Mouse (Mus musculus): ENCODE measurements around the gene Ttll6.

Gene Ttll6

DNA sequence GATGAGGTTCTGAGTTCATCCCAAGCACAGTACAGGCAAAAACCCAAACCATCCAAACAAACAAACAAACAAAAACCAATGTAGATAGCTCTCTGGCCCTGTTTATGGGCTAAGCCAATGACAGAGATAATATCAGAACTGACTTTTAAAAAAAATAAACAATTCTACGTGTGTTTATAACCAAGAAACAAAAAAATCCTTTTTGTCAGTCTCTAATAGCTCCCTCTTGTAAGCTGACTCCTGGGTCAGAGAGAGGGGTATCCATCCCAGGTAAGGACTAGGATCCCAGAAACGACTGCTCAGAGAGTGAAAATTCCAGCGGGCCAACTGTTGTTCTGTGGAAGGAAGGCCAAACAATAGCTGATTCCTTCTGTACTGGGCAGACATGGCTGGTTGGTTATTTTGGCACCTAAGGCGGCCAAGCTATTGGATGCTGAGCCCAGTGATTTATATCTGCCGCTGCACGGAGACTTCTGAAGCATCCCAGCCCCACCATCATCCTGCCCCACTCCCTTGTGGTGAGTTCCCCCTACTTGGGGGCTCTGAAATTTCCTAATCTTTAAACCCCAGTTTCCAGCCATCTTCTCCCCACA is 45.4 kb downstream of the Ttll6 start:
- no peak overlapping the region for H3K4me3 ChIP-seq (replicated peaks; ENCODE audit: low read length)
- peaks cover 3% of the 10 kb centered on the region for H3K9me3 ChIP-seq (ENCODE audit: low read length)
- TF ChIP-seq POU5F1 (IDR thresholded peaks at IDR 0.05; ENCODE audit: borderline replicate concordance, low read length) (no peak), NANOG (IDR thresholded peaks at IDR 0.05; ENCODE audit: borderline replicate concordance, low read length) (no peak), CTCF (conservative IDR thresholded peaks at IDR 0.05; ENCODE audit: low read length) (no peak)
- H3K27me3 ChIP-seq (ENCODE audit: insufficient read depth, low read length) = peaks cover 97% of the 10 kb centered on the region
- H3K4me1 ChIP-seq (replicated peaks; ENCODE audit: low read depth, low read length) = peaks cover 29% of the 10 kb centered on the region
- no peaks in the 10 kb centered on the region for H3K36me3 ChIP-seq (ENCODE audit: insufficient read depth, low read length)

DNA sequence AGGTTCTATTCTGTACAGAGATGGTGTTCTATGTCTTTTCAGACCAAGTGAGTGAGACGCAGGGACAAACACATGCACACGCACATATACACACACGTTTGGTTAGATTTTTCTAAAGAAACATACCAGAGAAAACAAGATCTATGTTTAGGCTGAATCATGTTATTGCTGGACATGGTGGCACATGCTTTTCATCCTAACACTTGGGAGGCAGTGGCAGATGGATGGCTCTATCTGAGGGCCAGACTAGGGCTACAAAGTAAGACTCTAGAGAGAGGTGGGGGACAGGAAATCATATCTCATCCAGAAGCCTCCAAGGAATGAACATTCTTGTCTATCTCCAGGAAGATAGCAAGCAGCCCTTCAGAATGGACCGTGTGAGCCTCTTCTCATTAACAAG is 47.5 kb downstream of the Ttll6 start:
- no peaks in the 10 kb centered on the region for H3K9me3 ChIP-seq (ENCODE audit: low read length)
- no peak for TF ChIP-seq NANOG (IDR thresholded peaks at IDR 0.05; ENCODE audit: borderline replicate concordance, low read length)
- TF ChIP-seq POU5F1 (IDR thresholded peaks at IDR 0.05; ENCODE audit: borderline replicate concordance, low read length) = no peak
- TF ChIP-seq CTCF (conservative IDR thresholded peaks at IDR 0.05; ENCODE audit: low read length) = no peak
- H3K4me1 ChIP-seq (replicated peaks; ENCODE audit: low read depth, low read length) = peaks cover 21% of the 10 kb centered on the region
- no peak overlapping the region for H3K4me3 ChIP-seq (replicated peaks; ENCODE audit: low read length)
- peaks cover 93% of the 10 kb centered on the region for H3K27me3 ChIP-seq (ENCODE audit: insufficient read depth, low read length)
- H3K36me3 ChIP-seq (ENCODE audit: insufficient read depth, low read length) = no peaks in the 10 kb centered on the region

DNA sequence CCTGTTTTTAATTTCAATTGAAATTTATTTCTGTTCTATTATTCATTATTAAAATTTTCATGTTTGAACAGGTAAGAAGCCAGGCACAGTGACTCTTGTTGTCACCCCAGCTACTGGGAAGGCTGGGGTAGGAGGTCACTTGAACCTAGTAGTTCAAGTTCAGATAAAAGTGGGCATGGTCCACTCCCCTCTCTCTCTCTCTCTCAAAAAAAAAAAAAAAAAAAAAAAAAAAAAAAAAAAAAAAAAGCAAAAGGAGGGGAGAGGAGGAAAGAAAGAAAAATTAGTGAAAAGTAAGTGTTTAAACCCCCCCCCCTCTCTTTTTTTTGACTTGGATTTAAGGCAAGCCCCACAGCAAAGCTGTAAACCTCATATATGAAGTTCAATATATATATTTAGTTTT is 50.6 kb downstream of the Ttll6 start:
- Histone ChIP-seq H3K27me3 (ENCODE audit: insufficient read depth, low read length) (peaks cover 94% of the 10 kb centered on the region), H3K4me3 (replicated peaks; ENCODE audit: low read length) (no peak overlapping the region), H3K4me1 (replicated peaks; ENCODE audit: low read depth, low read length) (peaks cover 15% of the 10 kb centered on the region), H3K36me3 (ENCODE audit: insufficient read depth, low read length) (no peaks in the 10 kb centered on the region), H3K9me3 (ENCODE audit: low read length) (0 out of 2 replicates have a peak, but pooled peaks cover 6% of the 10 kb centered on the region)
- TF ChIP-seq NANOG (IDR thresholded peaks at IDR 0.05; ENCODE audit: borderline replicate concordance, low read length) = no peak
- no peak for TF ChIP-seq CTCF (conservative IDR thresholded peaks at IDR 0.05; ENCODE audit: low read length)
- TF ChIP-seq POU5F1 (IDR thresholded peaks at IDR 0.05; ENCODE audit: borderline replicate concordance, low read length) = no peak

DNA sequence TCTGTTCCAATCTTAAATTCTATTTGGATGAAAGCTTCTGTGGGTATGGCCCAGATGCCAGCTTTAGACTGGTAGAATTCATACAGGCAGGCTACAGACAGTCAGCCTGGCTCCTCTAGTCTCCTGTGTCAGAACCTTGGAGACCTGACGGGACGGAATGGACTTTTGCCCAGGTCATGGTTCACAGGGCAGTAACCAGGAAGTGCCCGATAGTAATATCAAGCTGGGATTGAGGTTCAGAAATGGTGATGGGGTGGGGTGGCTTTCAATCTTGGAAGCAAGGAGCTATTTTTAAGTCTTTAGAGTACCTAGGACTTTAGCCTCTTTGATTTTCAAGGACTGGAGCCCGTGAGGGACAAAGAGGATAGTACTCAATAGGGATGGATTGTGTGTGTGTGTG is 53.7 kb downstream of the Ttll6 start:
- H3K27me3 ChIP-seq (ENCODE audit: insufficient read depth, low read length) = peaks cover 91% of the 10 kb centered on the region
- TF ChIP-seq CTCF (conservative IDR thresholded peaks at IDR 0.05; ENCODE audit: low read length) (no peak), POU5F1 (IDR thresholded peaks at IDR 0.05; ENCODE audit: borderline replicate concordance, low read length) (no peak), NANOG (IDR thresholded peaks at IDR 0.05; ENCODE audit: borderline replicate concordance, low read length) (no peak)

DNA sequence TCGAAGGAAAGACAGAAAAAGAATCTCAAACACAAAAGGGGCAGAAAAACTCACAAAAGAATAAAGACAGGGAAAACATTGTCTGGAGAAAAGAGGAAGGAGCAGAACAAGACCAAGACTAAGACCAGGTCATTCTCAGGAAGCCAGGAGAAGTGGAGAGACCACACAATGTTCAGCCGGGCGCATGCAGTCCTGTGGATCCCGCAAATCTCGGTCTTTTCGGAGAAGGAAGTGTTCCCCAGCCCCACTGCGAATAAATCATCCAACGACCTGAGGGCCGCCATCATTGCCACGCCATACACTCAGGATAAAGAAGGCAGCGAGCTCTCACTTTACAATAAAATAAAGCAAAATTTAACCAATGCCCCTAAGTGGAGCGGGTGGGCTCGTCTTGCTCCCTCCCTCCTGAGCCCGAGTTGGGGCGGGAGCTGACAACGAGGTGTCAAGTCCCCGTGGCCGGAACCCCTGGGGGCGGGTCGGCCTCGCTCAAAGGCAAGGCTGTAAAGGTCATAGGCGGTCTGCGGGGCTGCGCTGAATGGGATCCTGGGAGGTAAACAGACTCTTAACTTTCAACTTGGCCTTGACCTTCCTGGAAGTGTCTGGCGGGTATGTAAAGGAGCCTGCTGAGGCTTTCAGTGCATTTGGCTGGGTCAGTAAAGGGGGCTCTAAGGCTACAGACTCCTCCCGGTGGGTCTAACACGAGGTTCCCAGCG is 56.4 kb downstream of the Ttll6 start:
- Histone ChIP-seq H3K36me3 (ENCODE audit: insufficient read depth, low read length) (no peaks in the 10 kb centered on the region), H3K9me3 (ENCODE audit: low read length) (0 out of 2 replicates have a peak, but pooled peaks cover 6% of the 10 kb centered on the region), H3K4me3 (replicated peaks; ENCODE audit: low read length) (peak overlapping the region; percentile 51), H3K27me3 (ENCODE audit: insufficient read depth, low read length) (peaks cover 98% of the 10 kb centered on the region), H3K4me1 (replicated peaks; ENCODE audit: low read depth, low read length) (peaks cover 64% of the 10 kb centered on the region)
- TF ChIP-seq POU5F1 (IDR thresholded peaks at IDR 0.05; ENCODE audit: borderline replicate concordance, low read length) = no peak; the same call in 1 of the 2 replicates
- peak; percentile 83 for TF ChIP-seq NANOG (IDR thresholded peaks at IDR 0.05; ENCODE audit: borderline replicate concordance, low read length)

More for the DNA sequence above, 53.7 kb downstream of the Ttll6 start:
- Histone ChIP-seq H3K4me3 (replicated peaks; ENCODE audit: low read length) (no peak overlapping the region), H3K4me1 (replicated peaks; ENCODE audit: low read depth, low read length) (peaks cover 42% of the 10 kb centered on the region), H3K9me3 (ENCODE audit: low read length) (0 out of 2 replicates have a peak, but pooled peaks cover 6% of the 10 kb centered on the region), H3K36me3 (ENCODE audit: insufficient read depth, low read length) (no peaks in the 10 kb centered on the region)

DNA sequence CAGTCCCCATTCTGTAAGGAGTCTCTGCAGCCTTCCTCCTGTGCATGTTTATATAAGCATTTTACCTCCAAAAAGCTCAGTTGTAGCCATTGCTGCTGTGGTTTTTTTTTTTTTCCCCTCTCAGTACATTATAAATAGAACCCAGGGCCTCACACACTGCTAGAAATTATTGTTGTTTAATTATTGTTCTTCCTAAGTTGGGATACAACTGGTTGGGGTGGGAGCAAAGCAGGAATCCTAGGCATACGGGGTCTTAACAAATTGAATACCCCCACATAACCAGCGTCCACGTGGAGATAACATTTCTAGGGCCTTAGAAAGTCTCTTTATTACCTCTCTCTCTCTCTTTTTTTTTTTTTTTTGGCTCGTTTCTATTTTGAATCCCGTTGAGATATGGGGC is 57.5 kb downstream of the Ttll6 start:
- TF ChIP-seq CTCF (conservative IDR thresholded peaks at IDR 0.05; ENCODE audit: low read length) (no peak), POU5F1 (IDR thresholded peaks at IDR 0.05; ENCODE audit: borderline replicate concordance, low read length) (no peak), NANOG (IDR thresholded peaks at IDR 0.05; ENCODE audit: borderline replicate concordance, low read length) (no peak)
- H3K4me3 ChIP-seq (replicated peaks; ENCODE audit: low read length) = no peak overlapping the region
- H3K36me3 ChIP-seq (ENCODE audit: insufficient read depth, low read length) = no peaks in the 10 kb centered on the region
- peaks cover 74% of the 10 kb centered on the region for H3K4me1 ChIP-seq (replicated peaks; ENCODE audit: low read depth, low read length)
- peaks cover 98% of the 10 kb centered on the region for H3K27me3 ChIP-seq (ENCODE audit: insufficient read depth, low read length)
- H3K9me3 ChIP-seq (ENCODE audit: low read length) = 0 out of 2 replicates have a peak, but pooled peaks cover 6% of the 10 kb centered on the region

DNA sequence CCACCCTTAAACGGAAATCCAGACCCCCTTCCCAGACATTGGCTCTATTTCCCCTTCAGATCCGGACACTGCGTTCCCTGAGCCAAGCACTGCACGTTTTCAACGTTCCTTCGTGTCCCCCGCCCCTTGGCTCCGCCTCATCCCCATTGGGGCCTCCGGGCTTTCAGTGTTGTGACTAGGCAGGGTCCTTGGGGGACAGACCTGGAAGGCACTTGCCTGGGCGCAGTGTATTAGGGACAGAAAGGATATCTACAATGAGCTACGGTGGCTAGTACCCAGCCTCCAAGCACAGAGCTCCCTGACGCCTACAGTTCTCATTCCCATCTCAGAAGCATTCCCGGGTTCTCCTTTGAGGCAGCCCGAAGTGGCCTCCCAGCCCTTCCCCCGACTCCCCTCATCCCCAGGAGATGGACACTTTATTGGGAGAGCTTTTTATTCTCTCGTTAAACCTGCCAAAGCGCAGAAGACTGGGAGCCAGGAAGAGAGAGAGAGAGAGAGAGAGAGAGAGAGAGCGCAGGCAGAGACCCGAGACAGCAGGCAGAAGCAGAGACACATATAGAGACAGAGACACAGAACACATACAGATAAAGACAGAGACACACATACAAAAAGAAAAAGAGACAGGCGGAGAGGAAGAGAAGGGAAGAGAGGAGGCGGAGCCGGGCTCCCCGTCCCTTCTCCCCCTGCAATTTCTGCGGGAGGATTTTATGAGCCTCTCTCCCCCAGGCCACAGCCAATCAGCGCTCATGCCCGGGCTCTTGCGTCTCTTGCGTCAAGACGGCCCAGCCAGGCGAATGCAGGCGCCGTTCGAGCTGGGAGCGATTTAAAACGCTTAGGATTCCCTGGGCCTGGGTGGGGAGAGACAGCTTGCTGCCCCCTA is 60.2 kb downstream of the Ttll6 start, which contains the start of gene Hoxb13:
Hoxb13 (plus strand) TSS at position 796 of the 880 bp plus-strand sequence.
- H3K4me1 ChIP-seq (replicated peaks; ENCODE audit: low read depth, low read length) = peaks cover 69% of the 10 kb centered on the region
- H3K4me3 ChIP-seq (replicated peaks; ENCODE audit: low read length) = peak within 1 kb of the TSS; percentile 68
- peaks cover 96% of the 10 kb centered on the region for H3K27me3 ChIP-seq (ENCODE audit: insufficient read depth, low read length)
- H3K9me3 ChIP-seq (ENCODE audit: low read length) = no peaks in the 10 kb centered on the region
- H3K36me3 ChIP-seq (ENCODE audit: insufficient read depth, low read length) = no peaks in the 10 kb centered on the region
- TF ChIP-seq POU5F1 (IDR thresholded peaks at IDR 0.05; ENCODE audit: borderline replicate concordance, low read length) = no peak
- TF ChIP-seq CTCF (conservative IDR thresholded peaks at IDR 0.05; ENCODE audit: low read length) = no peak
- TF ChIP-seq NANOG (IDR thresholded peaks at IDR 0.05; ENCODE audit: borderline replicate concordance, low read length) = no peak

DNA sequence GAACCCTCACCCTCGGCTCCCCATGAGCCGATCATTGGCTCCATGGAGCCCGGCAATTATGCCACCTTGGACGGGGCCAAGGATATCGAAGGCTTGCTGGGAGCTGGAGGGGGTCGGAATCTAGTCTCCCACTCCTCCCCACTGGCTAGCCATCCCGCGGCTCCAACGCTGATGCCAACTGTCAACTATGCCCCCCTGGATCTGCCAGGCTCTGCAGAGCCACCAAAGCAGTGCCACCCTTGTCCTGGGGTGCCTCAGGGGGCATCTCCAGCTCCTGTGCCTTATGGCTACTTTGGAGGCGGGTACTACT is 60.8 kb downstream of the Ttll6 start:
- no peaks in the 10 kb centered on the region for H3K36me3 ChIP-seq (ENCODE audit: insufficient read depth, low read length)
- H3K9me3 ChIP-seq (ENCODE audit: low read length) = no peaks in the 10 kb centered on the region
- H3K27me3 ChIP-seq (ENCODE audit: insufficient read depth, low read length) = peaks cover 96% of the 10 kb centered on the region
- TF ChIP-seq POU5F1 (IDR thresholded peaks at IDR 0.05; ENCODE audit: borderline replicate concordance, low read length) = no peak
- TF ChIP-seq CTCF (conservative IDR thresholded peaks at IDR 0.05; ENCODE audit: low read length) = no peak
- TF ChIP-seq NANOG (IDR thresholded peaks at IDR 0.05; ENCODE audit: borderline replicate concordance, low read length) = no peak
- peaks cover 67% of the 10 kb centered on the region for H3K4me1 ChIP-seq (replicated peaks; ENCODE audit: low read depth, low read length)
- peak overlapping the region; percentile 68 for H3K4me3 ChIP-seq (replicated peaks; ENCODE audit: low read length)

All from E14TG2a.4 (cell line).